Mouse (Mus musculus) limb, embryonic 13.5 days (tissue): ENCODE data around the gene Agfg2. TPM values are rescaled to one million over a fixed set of nuclear protein-coding genes. Genes with fewer than 3 reads are reported as not detected.
"Not testable (repeated sequence)": the region's sequence is repeated elsewhere in the genome, so short reads cannot be mapped to it uniquely, and the experiment has no call there.

Experiments
- ATAC-seq: fragments of 200-750 bp; cut with Nextera tagmentation; 2 replicates; pipeline ENCODE4 v1.8.0; 2017; ENCODE audit warnings: low read depth, moderate number of reproducible peaks, moderate TSS enrichment; ENCODE audit not compliant: low FRiP score
- H3K27ac ChIP-seq: fragments of 300-500 bp; sonication (generic); 2 replicates; pipeline ENCODE4 v1.5.1; 2015; ENCODE audit warnings: inconsistent platforms, mild to moderate bottlenecking, moderate library complexity
- H3K27me3 ChIP-seq: fragments of 300-500 bp; sonication (generic); 2 replicates; pipeline ENCODE4 v1.6.1; 2015; ENCODE audit warnings: mild to moderate bottlenecking, inconsistent platforms
- H3K36me3 ChIP-seq: fragments of 300-500 bp; sonication (generic); 2 replicates; pipeline ENCODE4 v1.6.1; 2015; ENCODE audit warnings: inconsistent platforms, mild to moderate bottlenecking, moderate library complexity
- H3K4me1 ChIP-seq: fragments of 300-500 bp; sonication (generic); 2 replicates; pipeline ENCODE4 v1.6.1; 2015; ENCODE audit warnings: inconsistent platforms
- H3K4me2 ChIP-seq: fragments of 300-500 bp; sonication (generic); replicated peaks from 2 replicates; pipeline ENCODE4 v1.6.1; 2015; ENCODE audit warnings: inconsistent platforms, mild to moderate bottlenecking, moderate library complexity
- H3K4me3 ChIP-seq: fragments of 300-500 bp; sonication (generic); 2 replicates; pipeline ENCODE4 v1.5.1; 2015; ENCODE audit warnings: moderate library complexity, mild to moderate bottlenecking, inconsistent platforms
- H3K9ac ChIP-seq: fragments of 300-500 bp; sonication (generic); 2 replicates; pipeline ENCODE4 v1.6.1; 2015; ENCODE audit warnings: mild to moderate bottlenecking, inconsistent platforms
- H3K9me3 ChIP-seq: fragments of 300-500 bp; sonication (generic); 2 replicates; pipeline ENCODE4 v1.6.1; 2016; ENCODE audit warnings: inconsistent platforms
- WGBS: fragments of 180-500 bp; shearing (Covaris S2); methylation state at CpG from one replicate; pipeline ENCODE4 v1.1.7; 2015; 5-methylcytosine and 5-hydroxymethylcytosine counted together
- polyA plus RNA-seq: library from polyadenylated mRNA; unstranded; fragments of >200 nt; fragmentation: Nextera tagmentation; extraction: Ambion mirVana; gene quantifications from 2 replicates; pipeline ENCODE4 v1.2.1, GENCODE M21; 2015

The Agfg2 gene
- polyA plus RNA-seq, 1 experiment from 2014 or later = 19.4 TPM

DNA sequence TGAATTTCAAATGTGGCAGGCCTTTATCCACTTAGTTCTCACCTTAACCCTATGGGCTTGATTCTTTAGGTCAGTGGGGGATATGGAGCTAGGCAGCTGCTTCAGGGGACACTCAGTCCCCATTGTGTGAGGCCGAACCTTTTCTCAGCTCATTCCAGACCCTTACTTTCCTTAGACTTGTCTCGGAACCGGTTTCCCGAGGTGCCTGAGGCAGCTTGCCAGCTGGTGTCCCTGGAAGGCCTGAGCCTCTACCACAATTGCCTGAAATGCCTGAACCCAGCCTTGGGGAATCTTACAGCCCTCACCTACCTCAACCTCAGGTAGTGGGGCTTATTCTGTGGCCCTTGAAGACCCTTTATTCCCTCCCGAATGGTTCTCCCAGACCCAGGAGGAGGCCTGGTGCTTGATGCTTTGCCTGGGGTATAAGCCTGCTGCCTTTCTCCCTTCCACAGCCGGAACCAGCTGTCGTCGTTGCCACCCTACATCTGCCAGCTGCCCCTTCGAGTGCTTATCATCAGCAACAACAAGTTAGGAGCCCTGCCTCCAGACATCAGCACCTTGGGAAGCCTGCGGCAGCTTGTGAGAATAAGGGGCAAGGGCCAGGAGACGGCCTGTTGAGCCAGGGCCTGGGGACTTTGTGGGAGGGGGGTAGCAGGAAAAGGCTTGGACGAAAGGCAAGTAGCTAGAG, 51.0 kb downstream of the Agfg2 start:
- H3K9ac ChIP-seq = 0 out of 2 replicates have a peak overlapping the region, but pooled peaks have one; percentile 8
- no peak overlapping the region for H3K4me2 ChIP-seq
- H3K27ac ChIP-seq = no peak overlapping the region
- H3K27me3 ChIP-seq = no peaks in the 10 kb centered on the region
- no peak overlapping the region for H3K4me3 ChIP-seq
- no peaks in the 10 kb centered on the region for H3K9me3 ChIP-seq
- ATAC-seq = no peak
- WGBS = 77% methylated on average over 12 of the region's 12 CpGs
- H3K4me1 ChIP-seq = peaks cover 27% of the 10 kb centered on the region
- peaks cover 66% of the 10 kb centered on the region for H3K36me3 ChIP-seq

- ATAC-seq = no peak
- H3K9ac ChIP-seq = peak overlapping the region; percentile 88
- peak overlapping the region; percentile 94 for H3K4me2 ChIP-seq
- H3K9me3 ChIP-seq = no peaks in the 10 kb centered on the region
- WGBS = 69% methylated on average over 4 of the region's 4 CpGs
- H3K27me3 ChIP-seq = no peaks in the 10 kb centered on the region
- peaks cover 46% of the 10 kb centered on the region for H3K36me3 ChIP-seq
- peaks cover 36% of the 10 kb centered on the region for H3K4me1 ChIP-seq
- H3K27ac ChIP-seq = peak overlapping the region; percentile 87; the same call in 1 of the 2 replicates
- H3K4me3 ChIP-seq = peak overlapping the region; percentile 93; the same call in 1 of the 2 replicates
These were observed 52.9 kb downstream of the Agfg2 start for GRCm38 (mm10) chr5:137631591-137631990.

- WGBS = 65% methylated on average over 9 of the region's 9 CpGs
- ATAC-seq = no peak
- Histone ChIP-seq H3K9ac (peak overlapping the region; percentile 88), H3K27ac (peak overlapping the region; percentile 87; the same call in 1 of the 2 replicates), H3K4me1 (peaks cover 36% of the 10 kb centered on the region), H3K4me2 (peak overlapping the region; percentile 94), H3K36me3 (peaks cover 42% of the 10 kb centered on the region), H3K27me3 (no peaks in the 10 kb centered on the region), H3K4me3 (peak overlapping the region; percentile 93), H3K9me3 (no peaks in the 10 kb centered on the region)
These were observed 53.4 kb downstream of the Agfg2 start for GRCm38 (mm10) chr5:137631171-137631570.

- Histone ChIP-seq H3K36me3 (peaks cover 36% of the 10 kb centered on the region), H3K9ac (peak overlapping the region; percentile 88), H3K27ac (peak overlapping the region; percentile 87; the same call in 1 of the 2 replicates), H3K4me3 (peak overlapping the region; percentile 93), H3K4me1 (peaks cover 36% of the 10 kb centered on the region), H3K9me3 (no peaks in the 10 kb centered on the region), H3K27me3 (no peaks in the 10 kb centered on the region), H3K4me2 (peak overlapping the region; percentile 94)
- 28% methylated on average over 3 of the region's 3 CpGs for WGBS
- no peak for ATAC-seq
These were observed 53.9 kb downstream of the Agfg2 start for GRCm38 (mm10) chr5:137630602-137631001.

DNA sequence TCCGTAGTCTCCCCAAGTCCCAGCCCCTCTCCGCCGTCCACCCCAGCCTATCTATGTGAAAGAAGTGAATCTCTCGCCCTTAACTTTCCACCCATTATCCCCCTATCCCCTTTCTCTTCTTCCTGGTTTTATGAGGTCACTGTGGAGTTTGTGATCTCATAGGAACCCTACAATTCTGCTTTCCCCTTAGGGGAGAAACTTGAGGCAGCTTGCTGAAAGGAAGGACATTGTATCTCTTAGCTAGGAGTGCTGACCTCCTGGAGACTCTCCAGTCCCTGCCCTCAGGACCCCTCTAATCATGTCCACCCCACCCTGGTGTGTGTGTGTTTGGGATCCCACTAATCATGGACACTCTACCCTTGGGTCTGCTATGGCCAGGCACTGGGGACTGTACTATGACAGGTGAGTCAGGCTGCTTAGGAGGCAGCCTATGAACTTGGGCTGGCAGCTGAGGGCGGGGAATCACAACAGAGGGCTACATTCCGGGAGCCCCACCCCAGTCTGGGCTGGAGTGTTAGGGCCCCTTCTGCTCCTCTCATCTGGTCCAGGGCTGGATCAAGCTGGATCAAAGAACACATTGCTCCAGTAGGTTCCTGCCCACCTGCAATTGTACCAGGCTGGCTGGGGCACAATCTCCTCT, 54.5 kb downstream of the Agfg2 start:
- H3K9ac ChIP-seq = peak overlapping the region; percentile 88
- H3K27ac ChIP-seq = peak overlapping the region; percentile 87; the same call in 1 of the 2 replicates
- no peaks in the 10 kb centered on the region for H3K27me3 ChIP-seq
- H3K9me3 ChIP-seq = no peaks in the 10 kb centered on the region
- ATAC-seq = no peak
- H3K4me1 ChIP-seq = peaks cover 36% of the 10 kb centered on the region
- peak overlapping the region; percentile 93 for H3K4me3 ChIP-seq
- WGBS = 16% methylated on average over 6 of the region's 6 CpGs
- peaks cover 31% of the 10 kb centered on the region for H3K36me3 ChIP-seq
- H3K4me2 ChIP-seq = peak overlapping the region; percentile 94

- 1% methylated on average over 23 of the region's 23 CpGs for WGBS
- no peaks in the 10 kb centered on the region for H3K9me3 ChIP-seq
- ATAC-seq = peak; percentile 5
These were observed 55.2 kb downstream of the Agfg2 start for GRCm38 (mm10) chr5:137629306-137629721.

DNA sequence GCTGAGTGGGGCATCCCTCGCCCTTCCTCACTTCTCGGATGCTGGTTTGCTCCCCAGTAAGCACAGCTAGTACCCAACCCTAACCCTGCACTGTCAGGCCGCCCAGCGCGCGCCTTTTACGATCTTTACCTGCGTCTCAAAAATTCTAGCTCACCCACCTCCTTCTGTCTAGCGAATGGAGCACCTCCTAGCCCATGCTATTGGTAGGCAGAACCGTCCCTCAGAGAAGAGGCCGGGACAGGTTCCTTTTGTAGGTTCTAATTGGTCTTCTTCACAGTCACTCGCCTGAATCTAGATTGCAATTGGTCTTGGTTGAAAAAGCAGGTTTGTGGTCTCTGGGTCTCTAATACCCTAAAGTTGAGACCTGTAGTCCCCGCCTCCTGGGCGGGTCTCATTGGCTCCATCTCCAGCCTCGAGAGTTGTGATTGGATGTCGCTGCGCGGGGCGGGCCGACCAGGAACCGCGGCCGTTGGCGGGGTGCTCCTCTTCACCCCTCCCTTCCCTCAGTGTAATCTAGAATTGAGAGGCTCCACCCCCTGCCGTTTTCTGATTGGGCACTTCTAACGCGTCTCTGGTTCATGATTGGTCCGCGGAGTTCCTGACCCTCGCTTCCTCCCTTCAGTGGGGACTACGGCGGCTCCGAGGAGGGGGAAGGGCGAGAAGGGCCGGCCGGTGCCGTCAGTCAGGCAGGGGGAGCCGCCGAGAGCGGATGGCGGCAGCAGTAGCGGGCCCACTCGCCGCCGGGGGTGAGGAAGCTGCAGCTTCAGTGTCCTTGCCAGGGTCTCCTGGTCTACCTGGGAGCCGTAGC, 55.8 kb downstream of the Agfg2 start, which contains the start of the genes Fbxo24, Lrch4 and Gm20605:
Fbxo24 (minus strand) TSS at position 505 of the 808 bp plus-strand sequence.
Lrch4 (plus strand) TSS at position 624 of the 808 bp plus-strand sequence.
Gm20605 (plus strand) TSS at position 678 of the 808 bp plus-strand sequence.
- peak within 1 kb of the TSS; percentile 93 for H3K4me3 ChIP-seq
- H3K27ac ChIP-seq = peak within 1 kb of the TSS; percentile 88

More at GRCm38 (mm10) chr5:137629306-137629721, 55.2 kb downstream of the Agfg2 start:
- Histone ChIP-seq H3K4me2 (peak overlapping the region; percentile 94), H3K27me3 (no peaks in the 10 kb centered on the region), H3K4me1 (peaks cover 40% of the 10 kb centered on the region), H3K36me3 (peaks cover 24% of the 10 kb centered on the region), H3K4me3 (peak overlapping the region; percentile 93), H3K9ac (peak overlapping the region; percentile 88), H3K27ac (peak overlapping the region; percentile 87)

DNA sequence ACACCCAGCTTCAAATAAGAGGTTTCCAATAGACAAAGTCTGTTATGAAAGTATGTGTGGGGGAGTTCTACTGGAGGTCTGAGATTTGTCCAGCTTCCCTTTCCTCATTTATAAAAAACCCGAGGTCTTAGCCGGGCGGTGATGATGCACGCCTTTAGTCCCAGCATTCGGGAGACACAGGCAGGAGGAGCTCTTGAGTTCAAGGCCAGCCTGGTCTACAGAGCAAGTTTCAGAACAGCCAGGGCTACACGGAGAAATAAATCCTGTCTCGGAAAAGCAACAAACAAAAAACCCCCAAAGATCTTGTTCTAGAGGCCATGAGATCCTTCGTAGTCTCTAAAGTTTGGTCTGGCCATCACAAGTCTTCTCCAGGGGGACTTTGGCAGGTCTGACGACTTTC, 56.5 kb downstream of the Agfg2 start:
- Histone ChIP-seq H3K4me1 (peaks cover 40% of the 10 kb centered on the region), H3K27me3 (no peaks in the 10 kb centered on the region), H3K9me3 (no peaks in the 10 kb centered on the region), H3K4me3 (peak overlapping the region; percentile 93), H3K36me3 (peaks cover 10% of the 10 kb centered on the region; the same call in 1 of the 2 replicates), H3K27ac (peak overlapping the region; percentile 88), H3K4me2 (peak overlapping the region; percentile 72), H3K9ac (peak overlapping the region; percentile 69)
- ATAC-seq = no peak
- 3% methylated on average over 9 of the region's 9 CpGs for WGBS

More for the DNA sequence above, 55.8 kb downstream of the Agfg2 start, which contains the start of the genes Fbxo24, Lrch4 and Gm20605:
- peak within 1 kb of the TSS; percentile 94 for H3K4me2 ChIP-seq
- ATAC-seq = peak; percentile 98
- H3K9me3 ChIP-seq = no peaks in the 10 kb centered on the region
- H3K27me3 ChIP-seq = no peaks in the 10 kb centered on the region
- peaks cover 40% of the 10 kb centered on the region for H3K4me1 ChIP-seq
- H3K9ac ChIP-seq = peak within 1 kb of the TSS; percentile 88
- WGBS = under 1% methylated on average over 46 of the region's 46 CpGs
- H3K36me3 ChIP-seq = peaks cover 17% of the 10 kb centered on the region

DNA sequence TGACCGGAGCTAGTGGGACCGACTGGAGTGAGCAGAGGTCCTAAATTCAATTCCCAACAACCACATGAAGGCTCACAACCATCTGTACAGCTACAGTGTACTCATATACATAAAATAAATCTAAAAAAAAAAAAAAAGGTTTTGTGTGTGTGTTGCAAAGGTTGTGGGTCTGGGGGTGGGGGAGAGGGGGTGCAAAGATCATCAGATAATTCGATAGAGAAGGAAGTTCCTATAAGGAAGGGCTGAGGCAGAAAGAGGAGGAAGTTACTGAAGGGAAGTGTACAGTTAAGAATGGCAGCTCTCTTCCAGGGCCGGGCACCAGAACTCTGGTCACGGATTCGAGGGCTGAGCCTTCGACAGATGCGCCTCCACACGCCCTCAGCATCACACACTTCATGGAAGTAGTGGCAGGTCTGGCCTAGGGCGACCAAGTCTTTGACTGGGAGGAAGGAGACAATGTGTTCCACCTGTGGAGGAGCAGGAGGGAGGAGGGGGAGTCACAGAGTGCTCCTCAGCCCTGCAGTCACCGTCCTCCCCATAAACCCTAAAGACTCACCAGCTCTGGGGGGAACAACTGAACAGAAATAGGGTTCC, 60.5 kb downstream of the Agfg2 start:
- H3K9me3 ChIP-seq = no peaks in the 10 kb centered on the region
- ATAC-seq = no peak
- no peaks in the 10 kb centered on the region for H3K27me3 ChIP-seq
- peaks cover 12% of the 10 kb centered on the region for H3K4me1 ChIP-seq
- no peak overlapping the region for H3K9ac ChIP-seq
- H3K27ac ChIP-seq = no peak overlapping the region
- no peak overlapping the region for H3K4me3 ChIP-seq
- no peak overlapping the region for H3K4me2 ChIP-seq
- no peaks in the 10 kb centered on the region for H3K36me3 ChIP-seq
- 81% methylated on average over 11 of the region's 11 CpGs for WGBS

DNA sequence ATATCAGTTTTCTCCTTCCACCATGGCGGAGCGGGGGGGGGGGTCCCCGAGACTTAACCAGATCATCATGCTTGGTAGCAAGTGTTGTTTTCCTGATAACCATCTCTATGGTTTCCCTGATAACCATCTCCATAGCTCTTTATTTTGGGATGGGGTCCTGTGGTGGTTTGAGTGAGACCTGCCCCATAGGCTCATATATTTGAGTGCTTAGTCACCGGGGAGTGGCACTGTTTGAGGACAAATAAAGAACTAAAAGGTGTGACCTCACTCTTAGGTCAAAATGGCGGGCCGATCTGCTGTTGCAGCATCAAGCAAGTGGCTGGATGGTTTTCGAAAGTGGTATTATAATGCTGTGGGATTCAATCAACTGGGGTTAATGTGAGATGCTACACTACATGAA, 69.2 kb downstream of the Agfg2 start:
- no peaks in the 10 kb centered on the region for H3K36me3 ChIP-seq
- WGBS = 87% methylated on average over 7 of the region's 7 CpGs
- H3K4me3 ChIP-seq = no peak overlapping the region
- no peaks in the 10 kb centered on the region for H3K9me3 ChIP-seq
- no peaks in the 10 kb centered on the region for H3K27me3 ChIP-seq
- ATAC-seq = no peak
- H3K4me2 ChIP-seq = no peak overlapping the region
- no peak overlapping the region for H3K27ac ChIP-seq
- no peak overlapping the region for H3K9ac ChIP-seq
- peaks cover 35% of the 10 kb centered on the region for H3K4me1 ChIP-seq

DNA sequence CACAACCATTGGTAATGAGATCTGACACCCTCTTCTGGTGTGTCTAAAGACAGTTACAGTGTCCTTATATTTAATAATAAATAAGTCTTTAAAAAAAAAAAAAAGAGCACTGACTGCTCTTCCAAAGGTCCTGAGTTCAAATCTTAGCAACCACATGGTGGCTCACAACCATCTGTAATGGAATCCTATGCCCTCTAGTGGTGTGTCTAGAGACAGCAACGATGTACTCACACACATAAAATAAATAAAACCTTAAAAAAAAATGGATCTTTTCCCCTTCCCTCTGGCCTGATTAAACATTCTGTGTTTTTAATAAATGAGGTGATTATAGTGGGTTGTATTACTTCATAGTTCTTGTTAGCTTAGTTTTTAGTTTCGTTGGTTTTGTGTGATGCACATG, 69.6 kb downstream of the Agfg2 start:
- WGBS = 93% methylated on average over 2 of the region's 2 CpGs
- not testable (repeated sequence) for H3K4me3 ChIP-seq, ATAC-seq, H3K4me2 ChIP-seq, H3K9ac ChIP-seq, H3K27me3 ChIP-seq, H3K9me3 ChIP-seq, H3K36me3 ChIP-seq, H3K27ac ChIP-seq
- peaks cover 39% of the 10 kb centered on the region for H3K4me1 ChIP-seq
